Mouse (Mus musculus): ENCODE data around the gene Creld2.

The Creld2 gene

DNA sequence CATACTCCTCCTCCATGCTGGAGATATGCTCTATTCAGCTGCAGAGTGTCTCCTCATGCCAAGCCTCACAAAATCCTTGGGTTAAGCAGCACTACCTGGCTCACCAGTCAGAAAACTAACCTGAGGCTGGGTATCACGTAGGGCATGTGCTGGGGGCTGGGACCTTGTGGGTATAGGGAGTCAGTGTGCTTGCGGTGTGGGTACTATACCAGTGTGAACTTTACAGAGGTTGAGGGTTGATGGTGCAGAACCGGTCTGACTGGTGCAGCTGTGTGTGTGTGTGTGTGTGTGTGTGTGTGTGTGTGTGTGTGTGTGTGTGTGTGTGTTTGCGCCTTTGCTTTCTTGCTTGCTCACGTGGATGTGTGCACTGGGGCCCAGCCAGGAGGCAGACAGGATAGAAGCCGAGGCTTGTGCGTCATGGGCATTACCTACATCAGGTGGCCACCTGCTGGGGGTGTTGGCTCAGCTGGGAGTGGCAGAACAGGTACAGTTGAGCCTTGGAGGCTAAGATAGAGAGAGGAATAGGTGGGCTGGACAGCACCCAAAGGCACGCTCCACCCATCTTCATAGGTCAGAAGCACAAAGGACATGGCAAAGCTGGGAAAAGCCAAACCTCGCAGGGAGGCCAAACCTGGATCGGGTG, 32.2 kb downstream of the Creld2 start:
- DNase-seq (ENCODE audit: low spot score in 2 of 2) = no peak

GRCm38 (mm10) chr15:88853106-88853505, 33.7 kb downstream of the Creld2 start:
- DNase-seq (ENCODE audit: low spot score in 2 of 2) = no peak

DNA sequence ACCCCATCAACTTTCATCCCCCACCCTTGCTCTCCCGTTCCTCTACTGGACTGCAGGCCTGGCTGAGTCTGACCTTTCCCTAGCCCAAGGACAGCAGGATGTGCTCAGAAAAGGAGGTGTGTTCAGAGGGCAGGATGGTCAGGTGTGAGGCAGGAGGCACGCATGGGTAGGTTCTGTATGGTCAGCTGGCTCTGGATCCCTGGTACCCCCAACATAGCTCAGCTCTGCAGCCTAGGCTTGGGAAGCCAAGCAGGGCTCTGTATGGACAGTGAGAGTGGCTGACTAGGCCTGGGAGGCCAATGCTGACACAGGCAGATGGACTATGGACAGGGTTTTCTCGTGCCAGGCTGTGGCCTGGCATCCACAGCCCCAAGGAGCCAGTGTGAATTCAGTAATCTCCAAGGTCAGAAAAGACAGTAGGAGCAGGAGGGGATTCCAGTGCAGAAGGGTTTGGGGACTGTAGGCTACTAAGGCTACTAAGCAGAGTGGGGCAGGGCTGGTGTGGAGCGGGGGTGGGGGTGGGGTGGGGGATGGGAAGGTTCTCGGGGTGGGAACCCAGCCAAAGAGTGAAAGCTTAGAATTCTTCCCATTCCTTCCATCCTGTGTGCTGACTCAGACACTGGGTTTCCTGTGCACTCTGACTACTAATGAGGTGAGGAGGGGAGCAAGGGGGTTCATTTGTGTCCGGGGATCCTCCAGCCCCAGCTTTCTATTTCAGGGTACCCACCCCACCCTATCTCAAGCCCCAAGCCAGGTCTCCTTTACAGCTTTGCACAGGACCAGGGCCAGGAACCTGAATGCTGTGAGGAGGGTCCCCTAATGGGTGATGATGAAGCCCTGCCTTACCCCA, 34.9 kb downstream of the Creld2 start:
- no peak for DNase-seq (ENCODE audit: low spot score in 2 of 2)

DNA sequence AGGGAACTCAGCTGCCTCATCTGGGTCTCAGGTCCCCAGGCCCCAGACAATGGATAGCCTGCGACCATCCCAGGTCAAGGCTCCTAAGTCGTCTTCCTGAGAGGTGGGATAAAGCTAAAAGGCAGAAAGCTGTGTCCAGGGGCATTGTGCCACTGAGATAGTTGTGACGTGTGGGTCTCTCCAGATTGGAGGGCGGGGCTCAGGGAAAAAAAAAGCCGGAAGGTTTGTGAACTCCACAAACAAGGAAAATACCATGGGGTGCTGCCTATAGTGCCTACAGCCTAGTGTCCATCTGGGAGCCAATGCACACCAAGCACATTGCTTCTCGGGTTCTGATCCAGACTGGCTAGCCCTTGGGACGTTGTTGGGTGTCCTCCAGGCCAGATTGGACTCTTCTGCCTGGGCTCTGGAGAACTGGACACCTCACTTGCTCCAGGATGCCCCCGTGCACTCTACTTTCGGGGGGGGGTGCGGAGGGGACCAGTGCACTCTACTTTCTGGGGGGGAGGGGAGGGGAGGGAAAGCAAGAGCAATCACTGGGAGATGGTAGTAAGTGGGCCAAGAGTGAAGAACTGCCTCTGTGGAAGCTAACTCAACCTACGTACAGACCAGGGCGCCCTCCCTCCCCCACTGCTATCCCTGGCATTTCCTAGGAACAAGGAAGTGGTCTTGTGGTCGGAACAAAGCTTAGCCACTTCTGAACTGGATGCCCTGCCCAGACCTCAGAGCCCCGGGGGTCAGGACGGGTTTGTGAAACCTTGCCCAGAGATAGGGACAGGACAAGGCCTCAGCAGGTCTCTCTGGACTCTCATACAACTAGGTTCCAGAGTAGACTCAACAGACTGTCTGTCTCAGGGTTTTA, 35.8 kb downstream of the Creld2 start:
- DNase-seq (ENCODE audit: low spot score in 2 of 2) = no peak

DNA sequence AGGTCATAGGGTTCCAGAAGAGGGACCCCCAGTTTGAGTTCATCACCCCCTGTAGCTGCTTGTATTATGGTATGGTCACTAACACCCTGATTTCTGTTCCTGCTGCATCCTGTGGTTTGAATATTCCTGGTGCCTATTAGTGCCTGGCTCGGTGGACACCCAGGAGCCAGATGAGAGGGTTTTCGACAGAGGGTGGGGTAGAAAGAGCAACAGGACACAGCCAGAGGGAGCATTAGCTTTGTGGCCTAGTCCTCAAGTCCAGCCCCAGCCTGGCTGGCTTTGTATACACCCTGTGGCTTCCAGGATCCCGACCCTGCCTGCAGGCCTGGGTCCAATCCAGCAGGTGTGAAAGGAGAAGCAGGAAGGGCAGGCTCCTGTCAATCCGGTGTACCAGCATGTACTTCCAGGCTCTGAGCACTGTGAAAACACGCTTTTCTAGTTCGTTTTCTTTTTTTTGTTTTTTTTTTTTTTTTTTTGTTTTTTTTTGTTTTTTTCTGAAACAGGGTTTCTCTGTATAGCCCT, 36.5 kb downstream of the Creld2 start:
- DNase-seq (ENCODE audit: low spot score in 2 of 2) = no peak

DNA sequence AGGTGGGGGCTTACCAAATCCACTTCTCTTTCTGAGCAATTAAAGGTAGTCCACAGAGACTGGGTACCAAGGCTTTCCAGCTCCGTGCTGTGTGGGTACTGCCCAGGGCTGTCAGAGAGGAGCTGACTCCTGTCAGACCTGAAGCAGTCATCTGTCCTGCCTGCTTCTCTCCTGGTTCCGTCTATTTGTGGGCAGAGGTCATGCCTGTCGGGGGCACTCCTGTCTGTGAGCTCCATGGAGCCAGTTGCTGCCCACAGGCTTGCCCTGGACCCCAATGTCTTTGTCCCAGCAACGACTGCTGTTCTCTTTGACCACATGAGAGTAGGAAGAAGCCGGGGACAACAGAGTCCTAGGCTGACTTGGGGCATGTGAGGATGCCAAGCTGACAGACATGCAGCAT, 37.2 kb downstream of the Creld2 start:
- no peak for DNase-seq (ENCODE audit: low spot score in 2 of 2)

DNA sequence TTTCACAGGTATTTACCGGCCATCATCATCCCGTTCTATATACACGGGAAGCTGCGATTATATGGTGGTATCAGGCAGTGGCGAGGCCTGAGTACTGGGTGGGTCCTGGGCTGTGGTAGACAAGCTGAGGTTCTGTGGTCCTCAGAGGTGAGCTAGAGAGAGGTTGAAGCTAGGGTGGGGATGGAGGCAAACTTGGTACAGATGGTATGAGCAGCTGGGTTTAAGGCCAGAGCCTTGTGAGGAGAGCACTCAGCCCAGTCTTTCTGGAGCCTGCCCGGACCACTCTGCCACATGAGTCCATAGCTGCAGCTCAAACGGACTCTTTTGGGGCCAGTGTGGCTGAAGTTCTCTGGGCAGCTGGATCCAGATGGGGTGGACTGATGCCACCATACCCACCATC, 37.9 kb downstream of the Creld2 start:
- DNase-seq (ENCODE audit: low spot score in 2 of 2) = no peak

DNA sequence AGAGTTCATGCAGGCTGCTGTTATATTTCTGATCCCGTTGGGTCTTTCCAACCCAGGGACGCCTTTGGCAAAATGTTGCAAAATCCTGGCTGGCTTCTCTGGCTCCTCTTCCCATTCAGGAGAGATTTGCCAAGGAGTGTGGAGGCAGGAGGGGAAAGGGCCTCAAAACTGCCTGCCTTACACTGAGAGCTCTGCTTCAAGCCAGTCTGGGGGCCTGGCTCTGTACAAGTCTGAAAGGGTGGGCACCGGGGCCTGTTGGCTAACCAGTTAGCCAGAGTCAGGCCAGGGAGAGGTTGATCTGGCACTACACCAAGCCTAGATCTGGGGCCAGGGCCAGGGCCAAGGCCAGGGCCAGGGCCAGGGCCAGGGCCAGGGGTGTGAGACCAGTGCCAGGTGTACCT, 38.7 kb downstream of the Creld2 start:
- peak in 1 of 2 experiments; percentile 65 for DNase-seq (ENCODE audit: low spot score in 2 of 2)

DNA sequence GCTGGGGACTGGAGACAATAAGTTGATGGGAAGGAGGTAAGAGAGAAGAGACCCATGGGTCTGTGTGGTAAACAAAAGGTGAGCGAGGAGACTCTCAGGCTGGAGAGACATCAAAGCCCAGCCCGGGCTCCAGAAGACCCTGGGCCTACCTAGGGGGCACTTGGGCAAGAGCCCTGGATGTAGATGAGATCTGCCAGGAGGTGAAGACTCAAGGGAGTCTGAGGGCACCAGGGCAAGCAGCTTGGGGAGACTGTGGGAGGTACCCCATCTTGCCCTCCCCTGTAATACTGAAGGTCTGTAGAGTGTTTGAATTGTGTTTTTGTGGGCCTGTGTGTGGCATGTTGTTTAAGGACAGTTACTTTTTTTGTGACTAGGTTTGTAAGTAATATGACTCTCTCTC, 39.3 kb downstream of the Creld2 start:
- no peak for DNase-seq (ENCODE audit: low spot score in 2 of 2)

GRCm38 (mm10) chr15:88859206-88859970, 39.9 kb downstream of the Creld2 start:
- no peak for DNase-seq (ENCODE audit: low spot score in 2 of 2)

GRCm38 (mm10) chr15:88860781-88861180, 41.3 kb downstream of the Creld2 start:
- no peak for DNase-seq (ENCODE audit: low spot score in 2 of 2)

DNA sequence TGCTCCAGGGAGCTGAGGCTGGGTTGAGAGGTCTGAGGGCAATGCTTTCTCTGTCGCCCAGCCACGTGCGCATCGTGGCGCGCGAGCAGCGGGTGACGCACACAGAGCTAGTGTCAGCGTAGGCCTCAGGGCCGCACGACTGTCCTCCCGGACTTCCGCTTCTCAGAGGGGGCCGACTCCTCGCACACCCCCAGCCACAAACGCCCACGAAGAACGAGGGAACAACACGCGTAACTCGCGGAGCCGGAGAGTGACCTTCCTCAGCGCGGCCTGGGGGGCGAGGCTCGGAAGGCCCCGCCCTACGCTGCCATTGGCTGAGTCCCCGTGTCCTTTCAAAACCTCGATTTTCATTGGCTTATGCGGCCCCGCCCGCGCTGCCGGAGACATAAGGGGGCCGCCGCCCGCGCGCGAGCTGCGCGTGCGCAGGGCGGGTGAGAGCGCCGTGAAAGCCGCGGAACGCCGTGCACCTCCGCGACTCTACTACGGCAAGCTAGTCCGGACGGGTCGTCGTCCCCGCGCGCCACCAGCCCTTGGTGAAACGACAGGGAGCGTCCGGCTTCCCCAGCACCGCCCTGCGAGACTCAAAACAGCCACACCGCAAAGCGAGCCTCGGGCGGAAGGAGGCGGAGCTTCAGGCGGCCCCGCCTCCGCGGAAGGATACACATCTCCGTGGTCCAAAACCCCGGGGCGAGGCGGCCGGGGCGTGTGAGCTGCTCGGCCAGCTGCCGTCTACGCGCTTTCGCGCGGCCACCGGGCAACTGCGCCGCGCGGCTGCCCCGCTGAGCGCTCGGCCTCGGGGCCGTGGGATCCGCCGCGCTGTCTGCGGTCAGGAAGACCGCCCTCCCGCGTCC, 42.6 kb downstream of the Creld2 start, which contains the start of gene Pim3:
Gene Pim3, plus strand, starts transcription at position 415 of the 851 bp plus-strand sequence.
- DNase-seq (ENCODE audit: low spot score in 2 of 2) = peak; percentile 93 to 97

DNA sequence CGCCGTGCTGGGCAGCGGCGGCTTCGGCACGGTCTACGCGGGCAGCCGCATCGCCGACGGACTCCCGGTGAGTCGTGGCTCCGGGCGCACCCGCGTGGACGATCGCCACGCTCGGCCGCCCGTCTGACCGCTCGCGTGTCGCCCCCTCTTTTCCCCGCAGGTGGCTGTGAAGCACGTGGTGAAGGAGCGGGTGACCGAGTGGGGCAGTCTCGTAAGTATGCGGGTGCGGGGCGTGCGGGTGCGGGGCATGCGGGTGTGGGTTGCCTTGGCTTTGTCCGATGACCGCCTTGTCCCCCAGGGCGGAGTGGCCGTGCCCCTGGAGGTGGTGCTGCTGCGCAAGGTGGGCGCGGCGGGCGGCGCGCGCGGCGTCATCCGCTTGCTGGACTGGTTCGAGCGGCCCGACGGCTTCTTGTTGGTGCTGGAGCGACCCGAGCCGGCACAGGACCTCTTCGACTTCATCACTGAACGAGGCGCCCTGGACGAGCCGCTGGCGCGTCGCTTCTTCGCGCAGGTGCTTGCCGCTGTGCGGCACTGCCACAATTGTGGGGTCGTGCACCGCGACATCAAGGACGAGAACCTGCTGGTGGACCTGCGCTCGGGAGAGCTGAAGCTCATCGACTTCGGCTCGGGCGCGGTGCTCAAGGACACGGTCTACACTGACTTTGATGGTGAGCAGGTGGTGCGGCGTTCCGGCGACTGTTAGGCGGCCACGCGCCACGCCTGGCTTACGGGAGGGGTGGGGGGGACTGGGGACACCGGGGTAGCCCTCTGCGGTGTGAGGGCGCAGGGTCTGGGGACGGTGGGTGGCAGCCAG, 43.6 kb downstream of the Creld2 start:
- DNase-seq (ENCODE audit: low spot score in 2 of 2) = peak in 1 of 2 experiments; percentile 49

DNA sequence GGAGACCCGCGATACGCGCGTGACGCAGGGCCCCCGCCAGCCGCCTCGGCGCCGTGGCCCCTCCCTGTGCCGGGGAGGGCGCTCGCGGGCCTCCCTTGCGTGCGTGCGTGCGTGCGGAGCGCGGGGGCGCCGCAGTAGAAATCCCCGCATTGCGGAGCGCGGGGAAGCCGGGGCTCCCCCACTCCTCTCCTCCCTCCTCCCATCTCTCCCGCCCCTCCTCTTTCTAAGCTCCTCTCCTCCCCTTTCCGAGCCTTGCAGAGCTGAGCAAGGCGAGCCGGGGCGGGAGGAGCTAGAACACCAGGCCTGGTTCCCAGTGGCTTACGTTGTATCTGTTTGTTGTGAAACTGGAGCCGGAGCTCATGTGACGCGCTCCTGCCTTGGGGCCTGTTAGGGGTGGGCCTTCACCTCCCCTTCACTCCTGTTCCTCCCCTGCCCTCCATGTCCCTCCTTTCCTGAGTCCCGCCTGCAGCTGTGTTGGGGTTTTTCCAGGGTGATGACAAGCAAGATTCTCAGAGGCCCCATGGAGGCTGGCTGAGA, 44.3 kb downstream of the Creld2 start:
- peak; percentile 55 to 67 for DNase-seq (ENCODE audit: low spot score in 2 of 2)

GRCm38 (mm10) chr15:88864270-88865030, 45.0 kb downstream of the Creld2 start:
- no peak for DNase-seq (ENCODE audit: low spot score in 2 of 2)

DNA sequence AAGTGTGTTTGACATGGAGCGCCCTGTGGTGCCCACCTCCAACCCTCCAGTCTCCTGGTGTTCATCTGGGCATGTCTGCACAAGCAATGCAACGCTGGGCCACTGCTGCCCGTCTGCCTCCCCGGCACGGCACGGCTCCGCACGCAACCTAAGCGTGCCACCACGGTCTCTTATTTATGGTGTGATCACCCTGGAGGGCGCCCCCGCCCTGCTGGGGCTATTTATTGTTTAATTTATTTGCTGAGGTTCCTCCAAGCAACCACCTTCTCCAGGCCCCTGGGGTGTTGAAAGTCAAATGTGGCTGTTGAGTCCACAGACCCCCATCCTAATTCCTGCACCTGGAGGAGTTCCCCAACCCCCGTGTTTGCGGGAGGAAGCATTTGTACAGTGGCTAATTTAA, 45.6 kb downstream of the Creld2 start:
- DNase-seq (ENCODE audit: low spot score in 2 of 2) = no peak

DNA sequence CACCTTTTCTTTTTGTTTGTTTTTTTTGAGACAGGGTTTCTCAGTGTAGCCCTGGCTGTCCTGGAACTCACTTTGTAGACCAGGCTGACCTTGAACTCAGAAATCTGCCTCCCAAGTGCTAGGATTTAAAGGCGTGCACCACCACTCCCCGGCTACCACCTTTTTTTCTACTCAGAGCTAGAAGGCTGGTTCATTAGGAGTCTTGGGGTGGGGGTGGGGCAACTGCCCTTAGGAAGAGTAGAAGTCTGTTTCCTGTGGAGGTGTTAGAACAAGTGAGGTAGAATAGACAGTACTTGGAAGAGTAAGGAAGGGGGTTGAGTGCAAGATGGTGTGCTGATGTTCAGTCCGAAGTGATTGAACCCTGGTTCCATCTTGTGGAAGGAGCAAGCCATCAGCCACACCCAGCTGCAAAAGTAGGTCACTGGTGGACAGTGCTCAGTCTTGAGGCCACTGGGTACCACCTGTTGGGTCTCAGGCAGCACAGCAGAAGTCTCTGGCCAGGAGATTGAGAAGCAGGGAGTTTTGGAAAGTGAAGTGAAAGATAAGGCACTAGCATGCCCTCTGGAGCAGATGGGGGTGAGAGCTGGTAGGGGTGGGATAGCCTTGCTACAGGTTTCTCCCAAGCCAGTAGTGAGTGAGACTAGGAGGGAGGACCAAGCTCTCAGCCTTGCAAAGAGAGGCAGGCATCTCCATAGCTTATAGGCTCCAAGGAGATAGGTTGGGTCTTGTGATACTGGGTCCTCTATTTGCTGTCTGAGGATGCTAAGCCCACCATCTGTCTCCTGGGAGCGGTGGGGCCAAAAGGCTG, 46.6 kb downstream of the Creld2 start:
- DNase-seq (ENCODE audit: low spot score in 2 of 2) = no peak
